Mouse (Mus musculus): ENCODE data around the gene Mmd. TPM values are rescaled to one million over a fixed set of nuclear protein-coding genes. Genes with fewer than 3 reads are reported as not detected.
"Not testable (repeated sequence)": the region's sequence is repeated elsewhere in the genome, so short reads cannot be mapped to it uniquely, and the experiment has no call there.

The Mmd gene
- polyA plus RNA-seq, 1 experiment from 2014 or later = 75.3 TPM

DNA sequence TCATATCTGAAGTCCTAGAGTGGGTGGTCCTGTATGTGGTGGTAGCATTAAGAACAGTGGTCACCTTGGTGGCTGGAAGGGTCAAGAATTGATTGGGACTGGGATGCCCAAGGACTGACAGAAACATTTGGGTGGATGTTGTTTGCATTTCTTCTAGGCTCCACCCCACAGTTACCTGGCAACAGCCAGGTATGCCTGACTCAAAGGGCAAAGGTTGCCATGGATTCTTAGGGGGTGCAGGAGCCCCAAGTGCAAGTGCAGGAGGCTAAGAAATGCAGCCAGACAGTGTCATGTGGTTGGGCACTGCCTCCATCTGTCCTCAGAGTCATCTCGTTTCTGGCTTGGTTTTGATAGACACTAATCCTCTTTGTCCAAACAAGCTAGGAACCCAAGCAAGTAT is 24.9 kb downstream of the Mmd start:
- WGBS = 42% methylated on average over 1 of the region's 1 CpGs
- Histone ChIP-seq H3K4me3 (no peak overlapping the region), H3K9me3 (no peaks in the 10 kb centered on the region), H3K36me3 (peaks cover 74% of the 10 kb centered on the region), H3K27ac (no peak overlapping the region), H3K27me3 (ENCODE audit: insufficient read depth, poor library complexity, severe bottlenecking) (no peaks in the 10 kb centered on the region), H3K4me1 (0 out of 2 replicates have a peak, but pooled peaks cover 3% of the 10 kb centered on the region)
- DNase-seq (ENCODE audit: low spot score) = no peak

DNA sequence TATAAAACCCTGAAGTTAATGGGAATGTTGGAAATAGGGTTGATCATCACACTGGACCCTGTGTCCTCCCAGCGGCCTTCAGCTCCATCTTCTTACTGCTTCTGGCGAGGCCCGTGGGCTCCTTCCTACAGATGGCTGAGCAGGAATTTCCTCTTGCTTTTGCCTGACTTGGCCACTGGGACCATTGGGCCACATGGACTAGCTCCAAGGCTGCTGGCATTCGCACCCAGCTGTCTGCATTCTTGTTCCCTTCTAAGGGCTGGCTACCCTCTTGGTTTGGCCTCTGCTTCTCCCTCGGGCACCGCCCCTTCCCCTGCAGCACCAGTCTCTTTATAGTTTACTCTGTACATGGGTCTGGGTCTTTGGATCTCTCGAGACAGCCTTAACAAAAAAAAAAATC is 26.4 kb downstream of the Mmd start:
- H3K27me3 ChIP-seq (ENCODE audit: insufficient read depth, poor library complexity, severe bottlenecking) = no peaks in the 10 kb centered on the region
- H3K27ac ChIP-seq = no peak overlapping the region
- no peak for DNase-seq (ENCODE audit: low spot score)
- no peaks in the 10 kb centered on the region for H3K9me3 ChIP-seq
- no peak overlapping the region for H3K4me3 ChIP-seq
- H3K36me3 ChIP-seq = peaks cover 62% of the 10 kb centered on the region
- WGBS = 85% methylated on average over 7 of the region's 7 CpGs
- 0 out of 2 replicates have a peak, but pooled peaks cover 3% of the 10 kb centered on the region for H3K4me1 ChIP-seq

DNA sequence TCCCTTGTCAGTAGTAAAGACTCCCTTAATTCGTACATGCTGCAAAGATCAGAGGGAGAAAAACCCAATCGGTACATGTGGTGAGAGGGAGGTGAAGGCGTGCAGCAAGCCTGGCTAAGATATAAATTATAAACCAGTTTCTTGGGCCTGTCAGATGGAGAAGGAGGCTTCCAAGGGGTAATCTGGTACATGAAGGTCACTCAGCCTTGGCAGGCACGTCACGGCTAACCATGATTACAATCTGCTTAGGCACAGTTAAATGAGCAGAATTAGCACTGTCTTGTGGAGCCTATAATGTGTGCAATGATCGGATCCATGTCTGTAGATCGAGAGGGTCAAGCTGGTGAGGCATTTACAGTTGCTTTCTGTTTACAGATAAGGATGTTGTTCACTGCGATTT is 26.9 kb downstream of the Mmd start:
- WGBS = 85% methylated on average over 8 of the region's 8 CpGs
- no peak for DNase-seq (ENCODE audit: low spot score)
- no peaks in the 10 kb centered on the region for H3K27me3 ChIP-seq (ENCODE audit: insufficient read depth, poor library complexity, severe bottlenecking)
- H3K4me3 ChIP-seq = no peak overlapping the region
- no peak overlapping the region for H3K27ac ChIP-seq
- H3K9me3 ChIP-seq = no peaks in the 10 kb centered on the region
- H3K4me1 ChIP-seq = 0 out of 2 replicates have a peak, but pooled peaks cover 3% of the 10 kb centered on the region
- peaks cover 57% of the 10 kb centered on the region for H3K36me3 ChIP-seq

DNA sequence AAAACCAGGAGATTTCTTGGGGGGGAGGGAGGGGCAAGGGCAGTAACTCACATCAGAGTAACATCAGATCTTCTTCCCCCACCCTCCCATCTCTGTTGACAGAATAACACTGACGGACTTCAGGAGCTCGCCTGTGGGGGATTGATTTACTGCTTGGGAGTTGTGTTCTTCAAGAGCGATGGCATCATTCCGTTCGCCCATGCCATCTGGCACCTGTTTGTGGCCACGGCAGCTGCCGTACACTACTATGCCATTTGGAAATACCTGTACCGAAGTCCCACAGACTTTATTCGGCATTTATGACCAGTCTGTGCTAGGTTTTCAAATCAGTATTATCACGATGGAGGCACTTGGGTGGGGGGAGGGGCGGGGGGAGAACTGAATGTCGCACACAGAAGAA is 27.3 kb downstream of the Mmd start:
- Histone ChIP-seq H3K27me3 (ENCODE audit: insufficient read depth, poor library complexity, severe bottlenecking) (no peaks in the 10 kb centered on the region), H3K9me3 (no peaks in the 10 kb centered on the region), H3K27ac (no peak overlapping the region), H3K4me1 (0 out of 2 replicates have a peak, but pooled peaks cover 3% of the 10 kb centered on the region), H3K36me3 (peaks cover 53% of the 10 kb centered on the region), H3K4me3 (no peak overlapping the region)
- WGBS = 90% methylated on average over 12 of the region's 12 CpGs
- no peak for DNase-seq (ENCODE audit: low spot score)

DNA sequence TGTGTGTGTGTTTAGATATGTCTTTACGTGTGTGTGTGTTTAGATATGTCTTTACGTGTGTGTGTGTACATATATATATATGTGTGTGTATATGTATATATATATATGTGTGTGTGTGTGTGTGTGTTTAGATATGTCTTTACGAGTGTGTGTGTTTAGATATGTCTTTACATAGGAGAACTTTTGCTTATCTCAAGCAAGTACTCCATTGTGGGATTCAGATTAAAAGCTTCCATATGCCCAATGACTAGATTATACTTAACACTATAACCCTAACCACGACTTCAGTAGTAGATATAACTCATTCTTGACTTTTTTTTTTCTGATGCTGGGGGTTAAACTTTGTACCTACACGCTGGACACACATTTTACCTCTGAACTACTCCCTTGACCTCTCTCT is 30.8 kb downstream of the Mmd start:
- no peak for DNase-seq (ENCODE audit: low spot score)
- H3K9me3 ChIP-seq = no peaks in the 10 kb centered on the region
- H3K4me1 ChIP-seq = no peaks in the 10 kb centered on the region
- H3K27me3 ChIP-seq (ENCODE audit: insufficient read depth, poor library complexity, severe bottlenecking) = no peaks in the 10 kb centered on the region
- 77% methylated on average over 5 of the region's 5 CpGs for WGBS
- peaks cover 25% of the 10 kb centered on the region for H3K36me3 ChIP-seq
- H3K27ac ChIP-seq = no peak overlapping the region
- no peak overlapping the region for H3K4me3 ChIP-seq

DNA sequence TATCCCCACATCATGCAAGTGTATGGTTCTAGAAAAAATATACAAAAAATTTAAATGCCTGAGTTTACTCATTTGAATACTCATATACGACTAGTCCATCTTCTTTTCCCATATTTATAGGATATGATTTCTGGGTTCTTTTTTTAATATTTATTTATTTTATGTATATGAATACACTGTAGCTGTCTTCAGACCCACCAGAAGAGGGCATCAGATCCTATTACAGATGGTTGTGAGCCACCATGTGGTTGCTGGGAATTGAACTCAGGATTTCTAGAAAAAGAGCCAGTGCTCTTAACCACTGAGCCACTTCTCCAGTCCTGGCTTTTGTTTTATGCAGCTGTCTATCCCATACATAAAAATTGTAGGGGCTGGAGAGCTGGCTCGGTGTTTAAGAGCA is 32.7 kb downstream of the Mmd start:
- H3K4me3 ChIP-seq = not testable (repeated sequence)

DNA sequence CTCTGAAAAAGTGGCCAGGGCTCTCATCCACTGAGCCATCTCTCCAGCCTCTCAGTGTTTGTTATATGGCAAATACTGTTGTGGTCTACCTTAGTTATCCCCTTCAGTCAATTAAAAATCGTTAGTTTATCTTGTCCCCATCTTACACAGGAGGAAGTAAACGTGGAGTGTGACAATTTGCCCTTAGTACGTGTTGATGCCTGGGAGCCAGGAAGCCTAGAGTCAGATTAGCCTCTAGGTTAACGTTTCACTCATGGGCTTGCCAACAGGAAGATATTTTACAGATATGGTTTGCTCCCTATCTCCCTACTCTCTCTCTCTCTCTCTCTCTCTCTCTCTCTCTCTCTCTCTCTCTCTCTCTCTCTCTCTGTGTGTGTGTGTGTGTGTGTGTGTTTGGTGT is 33.9 kb downstream of the Mmd start:
- 39% methylated on average over 4 of the region's 4 CpGs for WGBS
- no peaks in the 10 kb centered on the region for H3K4me1 ChIP-seq

More for the DNA sequence above, 32.7 kb downstream of the Mmd start:
- not testable (repeated sequence) for H3K27ac ChIP-seq; DNase-seq (ENCODE audit: low spot score); H3K4me1 ChIP-seq; H3K9me3 ChIP-seq; H3K27me3 ChIP-seq (ENCODE audit: insufficient read depth, poor library complexity, severe bottlenecking)
- 83% methylated on average over 2 of the region's 2 CpGs for WGBS
- peaks cover 11% of the 10 kb centered on the region; the same call in 1 of the 2 replicates for H3K36me3 ChIP-seq

DNA sequence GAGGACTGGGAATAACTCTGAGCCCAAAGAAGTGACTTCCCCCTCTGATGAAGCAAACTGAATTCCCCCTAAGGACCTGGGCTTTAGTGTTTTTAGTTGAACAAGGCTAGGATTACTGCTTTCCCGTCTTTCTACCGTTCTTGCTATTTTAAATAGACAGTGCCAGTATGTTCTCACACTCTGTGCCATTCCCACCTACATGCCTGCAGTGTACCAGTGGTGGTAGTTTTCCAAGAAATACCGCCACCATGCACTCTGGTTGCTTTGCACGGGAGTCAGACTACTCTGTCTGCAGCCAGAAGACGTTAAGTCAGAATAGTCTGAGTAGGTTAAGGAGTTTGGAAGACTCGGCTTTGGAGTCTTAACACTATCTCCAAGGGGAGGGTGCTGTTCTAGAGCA is 34.3 kb downstream of the Mmd start:
- Histone ChIP-seq H3K4me3 (no peak overlapping the region), H3K36me3 (peaks cover 6% of the 10 kb centered on the region; the same call in 1 of the 2 replicates), H3K4me1 (no peaks in the 10 kb centered on the region), H3K27ac (no peak overlapping the region), H3K27me3 (ENCODE audit: insufficient read depth, poor library complexity, severe bottlenecking) (no peaks in the 10 kb centered on the region), H3K9me3 (no peaks in the 10 kb centered on the region)
- WGBS = 76% methylated on average over 6 of the region's 6 CpGs
- DNase-seq (ENCODE audit: low spot score) = no peak

More for the DNA sequence above, 33.9 kb downstream of the Mmd start:
- H3K4me3 ChIP-seq = no peak overlapping the region
- no peaks in the 10 kb centered on the region for H3K9me3 ChIP-seq
- H3K27me3 ChIP-seq (ENCODE audit: insufficient read depth, poor library complexity, severe bottlenecking) = no peaks in the 10 kb centered on the region
- no peak for DNase-seq (ENCODE audit: low spot score)
- no peak overlapping the region for H3K27ac ChIP-seq
- peaks cover 6% of the 10 kb centered on the region; the same call in 1 of the 2 replicates for H3K36me3 ChIP-seq

DNA sequence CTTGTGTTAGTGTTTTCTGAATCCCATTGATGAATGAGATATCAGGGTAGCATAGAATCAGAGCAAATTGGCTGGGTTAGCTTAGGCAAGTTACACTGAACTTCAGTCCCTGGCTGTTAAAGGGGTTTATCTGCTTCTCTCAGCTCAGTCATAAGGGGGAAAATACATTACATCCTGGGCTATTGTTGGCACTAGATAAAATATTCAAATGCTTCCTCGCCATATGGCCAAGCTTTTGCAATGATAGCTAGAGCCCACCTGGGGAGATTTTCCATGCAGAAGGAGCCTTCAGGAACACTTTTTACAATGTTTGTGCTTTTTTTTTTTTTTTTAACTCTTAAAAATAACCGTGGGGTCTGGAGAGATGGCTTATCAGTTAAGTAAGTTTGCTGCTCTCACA is 34.8 kb downstream of the Mmd start:
- WGBS = 49% methylated on average over 2 of the region's 2 CpGs
- no peak for DNase-seq (ENCODE audit: low spot score)
- Histone ChIP-seq H3K4me1 (no peaks in the 10 kb centered on the region), H3K36me3 (peaks cover 4% of the 10 kb centered on the region; the same call in 1 of the 2 replicates), H3K4me3 (no peak overlapping the region), H3K27me3 (ENCODE audit: insufficient read depth, poor library complexity, severe bottlenecking) (no peaks in the 10 kb centered on the region), H3K9me3 (no peaks in the 10 kb centered on the region), H3K27ac (no peak overlapping the region)

DNA sequence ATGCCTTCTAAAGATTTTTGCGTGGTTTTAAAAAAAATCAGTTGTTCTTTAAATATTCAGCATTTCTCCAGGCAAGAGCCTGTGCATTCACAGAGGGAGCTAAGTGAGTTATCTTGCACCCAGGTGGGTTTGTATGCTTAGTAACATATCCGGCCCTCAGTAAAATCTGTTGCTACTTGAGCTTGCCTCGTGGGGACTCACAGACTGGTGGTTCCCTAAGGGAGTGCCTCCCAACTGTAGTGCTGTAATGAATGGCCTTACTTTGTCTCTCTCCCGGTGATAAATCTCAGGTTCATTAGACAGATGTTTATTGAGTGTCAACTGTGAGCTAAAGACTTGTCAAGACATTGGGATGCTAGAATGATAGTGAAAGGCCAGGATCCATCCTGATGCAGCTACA is 35.4 kb downstream of the Mmd start:
- H3K9me3 ChIP-seq = no peaks in the 10 kb centered on the region
- 56% methylated on average over 4 of the region's 4 CpGs for WGBS

DNA sequence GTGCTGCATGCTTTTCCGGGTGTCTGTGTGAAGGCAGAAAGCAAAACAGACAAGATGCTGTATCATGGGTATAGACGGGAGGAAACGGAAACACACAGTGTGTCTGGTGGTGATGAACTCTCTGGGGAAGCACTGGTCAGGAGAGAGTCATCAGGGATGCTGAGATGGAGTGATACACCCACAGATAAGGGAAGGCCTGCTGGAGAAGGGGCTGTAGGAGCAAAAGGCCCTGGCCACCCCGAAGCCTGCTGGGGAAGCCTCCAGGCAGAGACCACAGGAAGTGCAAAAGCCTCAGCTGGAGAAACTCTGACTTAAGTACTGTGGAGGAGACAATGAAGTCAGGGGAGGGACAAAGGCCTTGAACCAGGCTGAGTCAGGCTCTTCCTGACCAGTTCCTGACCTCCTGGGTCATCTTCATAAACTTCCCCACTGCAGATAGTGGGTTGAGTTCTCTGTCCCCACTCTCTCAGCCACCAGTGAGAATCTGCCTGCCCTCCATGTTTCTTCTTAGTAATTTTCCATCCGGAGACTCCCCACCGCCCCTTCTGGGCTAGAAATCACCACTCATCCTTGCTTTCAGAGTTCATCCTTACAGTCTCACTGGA is 37.4 kb downstream of the Mmd start:
- Histone ChIP-seq H3K36me3 (no peaks in the 10 kb centered on the region), H3K27ac (no peak overlapping the region), H3K9me3 (no peaks in the 10 kb centered on the region), H3K4me1 (no peaks in the 10 kb centered on the region), H3K4me3 (no peak overlapping the region), H3K27me3 (ENCODE audit: insufficient read depth, poor library complexity, severe bottlenecking) (no peaks in the 10 kb centered on the region)
- no peak for DNase-seq (ENCODE audit: low spot score)
- WGBS = 69% methylated on average over 6 of the region's 6 CpGs

More for the DNA sequence above, 35.4 kb downstream of the Mmd start:
- no peak for DNase-seq (ENCODE audit: low spot score)
- H3K4me3 ChIP-seq = no peak overlapping the region
- H3K36me3 ChIP-seq = no peaks in the 10 kb centered on the region
- no peak overlapping the region for H3K27ac ChIP-seq
- H3K4me1 ChIP-seq = no peaks in the 10 kb centered on the region
- H3K27me3 ChIP-seq (ENCODE audit: insufficient read depth, poor library complexity, severe bottlenecking) = no peaks in the 10 kb centered on the region

DNA sequence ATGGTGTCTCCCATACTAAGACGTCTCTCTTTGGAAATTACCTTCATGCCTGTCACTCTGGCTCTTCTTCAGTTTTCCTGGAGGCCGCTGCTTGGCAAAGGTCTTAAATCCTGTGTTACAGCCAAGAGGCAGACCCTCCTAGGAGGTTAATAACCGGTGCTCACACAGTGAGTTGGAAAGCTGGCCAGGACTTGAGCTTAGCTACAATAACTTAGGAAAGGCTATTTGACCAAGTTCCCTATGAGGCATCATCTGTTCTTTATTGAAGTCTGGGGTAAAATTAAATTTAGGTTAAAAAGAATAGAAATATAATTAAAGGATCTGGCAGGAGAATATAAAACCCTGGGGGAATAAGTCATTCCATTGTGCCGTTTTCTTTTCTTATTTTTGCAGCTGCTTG is 41.9 kb downstream of the Mmd start:
- 80% methylated on average over 4 of the region's 4 CpGs for WGBS
- no peaks in the 10 kb centered on the region for H3K27me3 ChIP-seq (ENCODE audit: insufficient read depth, poor library complexity, severe bottlenecking)
- no peak overlapping the region for H3K27ac ChIP-seq
- DNase-seq (ENCODE audit: low spot score) = no peak
- no peaks in the 10 kb centered on the region for H3K36me3 ChIP-seq
- no peak overlapping the region for H3K4me3 ChIP-seq
- no peaks in the 10 kb centered on the region for H3K9me3 ChIP-seq
- H3K4me1 ChIP-seq = no peaks in the 10 kb centered on the region

DNA sequence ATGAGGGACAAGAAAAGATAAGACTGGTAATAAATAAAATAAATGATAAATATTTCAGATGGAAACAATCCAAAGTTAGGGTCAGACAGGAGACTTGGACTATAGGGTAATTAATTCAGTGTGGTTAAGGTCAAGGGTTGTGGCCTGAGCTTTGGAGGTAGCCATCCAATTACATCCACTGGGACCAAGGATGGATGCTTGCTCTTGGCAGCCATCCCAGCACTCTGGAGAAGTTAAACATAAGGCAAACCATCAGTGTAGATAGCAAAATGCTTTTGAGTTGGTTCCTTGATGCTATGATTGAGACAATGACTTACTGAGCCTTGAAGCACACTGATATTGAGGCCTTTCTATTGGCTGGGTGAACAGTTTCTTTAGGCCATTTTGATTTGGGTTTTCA is 43.5 kb downstream of the Mmd start:
- Histone ChIP-seq H3K36me3 (no peaks in the 10 kb centered on the region), H3K4me1 (no peaks in the 10 kb centered on the region), H3K4me3 (no peak overlapping the region), H3K9me3 (no peaks in the 10 kb centered on the region), H3K27me3 (ENCODE audit: insufficient read depth, poor library complexity, severe bottlenecking) (no peaks in the 10 kb centered on the region), H3K27ac (no peak overlapping the region)
- no peak for DNase-seq (ENCODE audit: low spot score)

DNA sequence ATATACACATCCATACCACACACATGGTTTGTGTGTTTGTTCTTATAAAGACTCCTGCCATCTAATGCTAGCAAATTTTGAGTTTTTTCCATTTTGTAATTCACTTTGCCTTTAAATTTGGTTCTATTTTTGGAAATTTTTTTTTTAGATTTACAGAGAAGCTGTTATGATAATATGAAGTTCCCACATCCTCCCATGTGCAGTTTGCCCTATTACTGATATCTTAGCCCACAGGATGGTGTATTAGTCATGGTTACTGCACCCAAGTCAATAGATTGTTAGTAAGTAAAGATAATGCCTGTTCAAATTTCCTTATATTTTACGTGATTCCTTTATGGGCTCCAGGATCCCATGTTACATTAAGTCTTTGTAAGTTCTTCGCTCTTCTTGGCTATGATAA is 45.4 kb downstream of the Mmd start:
- Histone ChIP-seq H3K27me3 (ENCODE audit: insufficient read depth, poor library complexity, severe bottlenecking) (no peaks in the 10 kb centered on the region), H3K27ac (no peak overlapping the region), H3K9me3 (no peaks in the 10 kb centered on the region), H3K4me3 (no peak overlapping the region), H3K4me1 (no peaks in the 10 kb centered on the region), H3K36me3 (no peaks in the 10 kb centered on the region)
- DNase-seq (ENCODE audit: low spot score) = no peak
- WGBS = 90% methylated on average over 2 of the region's 2 CpGs
